ENCODE assay signal across 8 mouse cellular contexts in the genomic region with DNA sequence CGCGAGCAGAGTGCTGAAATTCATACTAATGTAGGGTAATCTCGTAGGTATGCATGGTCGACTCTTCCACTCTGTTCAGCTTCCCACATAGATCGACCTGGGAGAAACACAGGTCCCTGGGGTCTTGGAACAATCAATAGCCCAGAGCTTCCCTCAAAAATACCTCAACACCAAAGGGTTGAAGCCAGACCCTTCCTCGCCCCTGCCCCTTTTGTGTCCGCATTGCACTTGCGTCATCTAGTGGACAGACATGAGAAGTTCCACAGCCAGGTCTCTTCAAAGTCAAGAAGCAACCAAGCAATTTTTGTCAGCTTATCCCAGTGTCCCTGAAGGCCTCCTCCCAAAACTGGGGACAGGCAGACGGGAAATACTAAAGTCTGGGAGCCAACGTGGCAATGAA.
DNase-seq lines count a peak whose midpoint lies in the region; ATAC-seq lines count a peak whose summit lies in the region.

No protein-coding gene starts in this region.

- no peak overlapping the region for H3K27ac ChIP-seq in forebrain, embryonic 10.5 days
- H3K27ac ChIP-seq in forebrain, embryonic 13.5 days: no peak overlapping the region
- H3K27ac ChIP-seq in hindbrain, embryonic 14.5 days: no peak overlapping the region
- H3K27ac ChIP-seq in neural tube, embryonic 12.5 days: no peak overlapping the region

- H3K9me3 ChIP-seq in forebrain, embryonic 10.5 days: no peaks in the 10 kb centered on the region
- H3K9me3 ChIP-seq in forebrain, embryonic 13.5 days (replicated peaks): no peaks in the 10 kb centered on the region
- no peaks in the 10 kb centered on the region for H3K9me3 ChIP-seq in hindbrain, embryonic 14.5 days (ENCODE audit: control insufficient read depth, low read length)
- H3K9me3 ChIP-seq in neural tube, embryonic 12.5 days: no peaks in the 10 kb centered on the region

- no peak overlapping the region for H3K4me3 ChIP-seq in forebrain, embryonic 10.5 days
- H3K4me3 ChIP-seq in forebrain, embryonic 13.5 days: no peak overlapping the region
- no peak overlapping the region for H3K4me3 ChIP-seq in hindbrain, embryonic 14.5 days (replicated peaks; ENCODE audit: low read length)
- no peak overlapping the region for H3K4me3 ChIP-seq in neural tube, embryonic 12.5 days

- H3K9ac ChIP-seq in forebrain, embryonic 13.5 days: no peak overlapping the region
- no peak overlapping the region; the same call in 1 of the 2 replicates for H3K9ac ChIP-seq in hindbrain, embryonic 14.5 days
- H3K9ac ChIP-seq in neural tube, embryonic 12.5 days: no peak overlapping the region

- H3K4me2 ChIP-seq in forebrain, embryonic 13.5 days: no peak overlapping the region
- peak overlapping the region; percentile 45 for H3K4me2 ChIP-seq in hindbrain, embryonic 14.5 days (replicated peaks)
- 0 out of 2 replicates have a peak overlapping the region, but pooled peaks have one; percentile 33 for H3K4me2 ChIP-seq in neural tube, embryonic 12.5 days (replicated peaks)

- DNase-seq in forebrain, embryonic 10.5 days (ENCODE audit: extremely low spot score, low spot score): peak; percentile 50
- peak; percentile 28 to 38 for DNase-seq in right cerebral cortex, postnatal 10 days (ENCODE audit: low spot score in 2 of 2)
- no peak for DNase-seq in right cerebral cortex, postnatal 14 days
- peak; percentile 62 for DNase-seq in hindbrain, embryonic 14.5 days (ENCODE audit: low spot score)
- DNase-seq in gastrocnemius, adult 18-20 months (ENCODE audit: low spot score): no peak
- no peak for DNase-seq in ovary, postnatal 14 days (ENCODE audit: low spot score)

- H3K36me3 ChIP-seq in forebrain, embryonic 10.5 days (replicated peaks): no peaks in the 10 kb centered on the region
- no peaks in the 10 kb centered on the region for H3K36me3 ChIP-seq in forebrain, embryonic 13.5 days (ENCODE audit: poor library complexity, severe bottlenecking)
- no peaks in the 10 kb centered on the region for H3K36me3 ChIP-seq in hindbrain, embryonic 14.5 days (replicated peaks; ENCODE audit: control insufficient read depth, insufficient read depth)
- H3K36me3 ChIP-seq in neural tube, embryonic 12.5 days: no peaks in the 10 kb centered on the region

- H3K27me3 ChIP-seq in forebrain, embryonic 10.5 days (ENCODE audit: poor library complexity, severe bottlenecking): no peaks in the 10 kb centered on the region
- no peaks in the 10 kb centered on the region for H3K27me3 ChIP-seq in forebrain, embryonic 13.5 days
- H3K27me3 ChIP-seq in hindbrain, embryonic 14.5 days (ENCODE audit: control insufficient read depth, insufficient read depth, low read length): no peaks in the 10 kb centered on the region
- H3K27me3 ChIP-seq in neural tube, embryonic 12.5 days (replicated peaks): no peaks in the 10 kb centered on the region

- 22% methylated on average over 10 of the region's 10 CpGs for WGBS in forebrain, embryonic 10.5 days
- 17% methylated on average over 10 of the region's 10 CpGs for WGBS in forebrain, embryonic 13.5 days
- WGBS in hindbrain, embryonic 14.5 days: 25% methylated on average over 10 of the region's 10 CpGs
- WGBS in neural tube, embryonic 12.5 days: 23% methylated on average over 10 of the region's 10 CpGs

- ATAC-seq in forebrain, embryonic 13.5 days: no peak
- 0 out of 2 replicates have a peak, but pooled peaks have one; percentile 55 for ATAC-seq in hindbrain, embryonic 14.5 days (ENCODE audit: low FRiP score)
- ATAC-seq in neural tube, embryonic 12.5 days (ENCODE audit: low FRiP score, low read depth): 0 out of 2 replicates have a peak, but pooled peaks have one; percentile 26

- no peaks in the 10 kb centered on the region for H3K4me1 ChIP-seq in forebrain, embryonic 10.5 days
- H3K4me1 ChIP-seq in forebrain, embryonic 13.5 days: no peaks in the 10 kb centered on the region
- no peaks in the 10 kb centered on the region for H3K4me1 ChIP-seq in hindbrain, embryonic 14.5 days (replicated peaks; ENCODE audit: control insufficient read depth, insufficient read depth, low read length)
- H3K4me1 ChIP-seq in neural tube, embryonic 12.5 days: no peaks in the 10 kb centered on the region

Comparison
In these comparisons a context has a peak if more than half of its experiments do, and no peak if none do; other contexts are left out.
1. DNase-seq: peak in forebrain, embryonic 10.5 days (single experiment), right cerebral cortex, postnatal 10 days (2 of 2) and hindbrain, embryonic 14.5 days (single experiment); none in right cerebral cortex, postnatal 14 days (single experiment), gastrocnemius, adult 18-20 months (single experiment) and ovary, postnatal 14 days (single experiment).